Mouse (Mus musculus): ENCODE measurements around the gene Aurkb. TPM values are rescaled to one million over a fixed set of nuclear protein-coding genes. Genes with fewer than 3 reads are reported as not detected.

The Aurkb gene
- total RNA-seq, 2 experiments from 2014 or later, result 41.5 to 41.7 TPM

- no peak for DNase-seq (ENCODE audit: low spot score in 2 of 2)
Observed at GRCm38 (mm10) chr11:69096360-69096986, 51.0 kb downstream of the Aurkb start.

GRCm38 (mm10) chr11:69096987-69097900, 51.8 kb downstream of the Aurkb start:
- DNase-seq (ENCODE audit: low spot score in 2 of 2), result peak; percentile 95 to 96

- DNase-seq (ENCODE audit: low spot score in 2 of 2), result no peak
Observed at GRCm38 (mm10) chr11:69098039-69098761, 52.8 kb downstream of the Aurkb start.

DNA sequence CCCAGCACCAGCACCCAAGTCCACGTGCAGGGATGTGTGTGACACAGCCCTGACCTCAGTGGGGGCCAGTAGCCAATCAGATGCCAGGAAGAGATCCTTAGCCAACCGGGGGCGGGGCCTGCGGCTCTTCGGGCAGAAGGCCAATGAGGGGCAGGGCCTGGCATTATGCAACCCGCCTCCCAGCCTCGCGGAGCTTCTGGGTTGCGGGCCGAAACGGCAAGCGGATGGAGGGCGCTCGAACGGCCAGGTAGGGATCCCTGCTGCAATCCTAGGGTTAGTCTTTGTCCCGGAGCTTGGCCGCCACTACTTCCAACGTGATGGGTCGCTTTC, 53.3 kb downstream of the Aurkb start:
- peak; percentile 94 to 98 for DNase-seq (ENCODE audit: low spot score in 2 of 2)

- peak in 1 of 2 experiments; percentile 39 for DNase-seq (ENCODE audit: low spot score in 2 of 2)
Observed at GRCm38 (mm10) chr11:69099177-69099914, 53.9 kb downstream of the Aurkb start.

- DNase-seq (ENCODE audit: low spot score in 2 of 2), result peak; percentile 83 to 85
Observed at GRCm38 (mm10) chr11:69099915-69100345, 54.5 kb downstream of the Aurkb start.

- peak in 1 of 2 experiments; percentile 6 for DNase-seq (ENCODE audit: low spot score in 2 of 2)
Observed at GRCm38 (mm10) chr11:69100639-69101360, 55.4 kb downstream of the Aurkb start.

Other genes with a start within 250 kb of the Aurkb start
- 10 to 100 TPM; 59.1 to 61.4 TPM for gene Ndel1, start 173.8 kb upstream of the Aurkb start, total RNA-seq (2021)
- under 1 TPM; 0.17 to 0.20 TPM for gene Rnf222, start 157.1 kb upstream of the Aurkb start, total RNA-seq (2021)
- gene Rpl26, start 144.1 kb upstream of the Aurkb start, total RNA-seq (2021), result 1,000 to 10,000 TPM; 1,502 to 1,552 TPM
- 1 to 10 TPM; 1.5 TPM for gene Odf4, start 118.6 kb upstream of the Aurkb start, total RNA-seq (2021)
- gene Arhgef15, start 88.2 kb upstream of the Aurkb start, total RNA-seq (2021), result 10 to 100 TPM; 28.6 to 29.5 TPM
- 1 to 10 TPM; 5.8 to 5.9 TPM for gene Slc25a35, start 77.5 kb upstream of the Aurkb start, total RNA-seq (2021)
- gene Rangrf, start 70.5 kb upstream of the Aurkb start, total RNA-seq (2021), result 10 to 100 TPM; 19.4 to 20.1 TPM
- 10 to 100 TPM; 37.5 to 42.3 TPM for gene Pfas, start 37.2 kb upstream of the Aurkb start, total RNA-seq (2021)
- gene Ctc1, start 29.7 kb upstream of the Aurkb start, total RNA-seq (2021), result 10 to 100 TPM; 50.2 to 51.3 TPM
- gene Borcs6, start 14.1 kb downstream of the Aurkb start, total RNA-seq (2021), result 10 to 100 TPM; 24.3 to 26.0 TPM
- 10 to 100 TPM; 20.6 TPM for gene Tmem107, start 25.2 kb downstream of the Aurkb start, total RNA-seq (2021)
- gene Vamp2, start 42.8 kb downstream of the Aurkb start, total RNA-seq (2021), result 100 to 1,000 TPM; 208 to 226 TPM
- 100 to 1,000 TPM in 1 of 2 experiments, 10 to 100 TPM in 1; 99.4 to 130 TPM for gene Per1, start 49.6 kb downstream of the Aurkb start, total RNA-seq (2021)
- under 1 TPM; 0.51 to 0.59 TPM for gene Hes7, start 74.8 kb downstream of the Aurkb start, total RNA-seq (2021)
- gene 9130213A22Rik, start 76.9 kb downstream of the Aurkb start, total RNA-seq (2021), result 1 to 10 TPM; 1.3 to 1.4 TPM
- under 1 TPM; 0.67 to 0.73 TPM for gene Aloxe3, start 80.2 kb downstream of the Aurkb start, total RNA-seq (2021)
- gene Alox12b, start 111.3 kb downstream of the Aurkb start, total RNA-seq (2021), result not detected
- gene Alox8, start 152.2 kb downstream of the Aurkb start, total RNA-seq (2021), result under 1 TPM in 1 of 2 experiments, not detected in 1; 0.08 TPM
- gene Gucy2e, start 191.4 kb downstream of the Aurkb start, total RNA-seq (2021), result not detected